ENCODE assay signal across 27 mouse cellular contexts in the genomic region with DNA sequence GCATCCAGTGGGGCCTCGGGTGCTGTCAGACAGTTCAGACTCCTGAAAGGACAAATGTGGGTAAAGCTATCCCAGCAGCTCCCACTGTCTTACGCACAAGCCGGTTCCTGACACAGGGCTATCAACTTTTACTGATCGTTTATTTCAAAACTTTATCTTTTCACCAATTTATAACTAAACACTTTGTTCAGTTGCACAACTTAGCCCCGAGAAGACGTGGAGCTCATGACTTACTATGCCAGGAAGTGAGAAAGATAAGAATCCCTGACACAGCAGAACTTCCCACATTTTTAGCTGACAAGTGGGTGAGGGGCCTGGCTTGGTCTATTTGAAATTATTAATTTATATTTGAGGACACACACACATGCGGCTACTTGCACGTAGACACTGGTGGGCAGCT. TPM values are rescaled to one million over a fixed set of nuclear protein-coding genes. Genes with fewer than 3 reads are reported as not detected.
DNase-seq lines count a peak whose midpoint lies in the region; ATAC-seq and TF ChIP-seq lines count a peak whose summit lies in the region.
"Had no signal": no experiment of that assay in that cellular context is flagged by ENCODE, and none has a peak within 500 bp of the region (broad histone marks: within the 10 kb centered on the region; RNA-seq: fewer than 3 reads in every experiment).

No protein-coding gene starts in this region.

- DNase-seq in liver, embryonic 13.5 days, result no peak
- DNase-seq in liver (no peak), MEL-GATA-1-ER (ENCODE audit: extremely low read depth, low read depth) (peak; percentile 25)
- no peak for DNase-seq in urinary bladder, postnatal 25 days (ENCODE audit: low spot score)
- DNase-seq in cerebellum, adult 18-20 months, result no peak
- DNase-seq: adrenal gland, postnatal 36 days; B cell, adult 2 months; cerebellum, adult 11 months; cerebellum, postnatal 25 days; embryo, embryonic 11 days; kidney, adult 18-20 months; kidney, postnatal 4 days; lung, postnatal 10 days; retina, postnatal 1 day; right cerebral cortex, postnatal 25 days; thymus, postnatal 14 days had no signal

- H3K4me1 ChIP-seq in liver, embryonic 13.5 days (replicated peaks), result peaks cover 42% of the 10 kb centered on the region
- H3K4me1 ChIP-seq in E14TG2a.4 (replicated peaks; ENCODE audit: low read depth, low read length), result peaks cover 78% of the 10 kb centered on the region
- H3K4me1 ChIP-seq: embryonic facial prominence, embryonic 13.5 days had no signal

- no peaks in the 10 kb centered on the region for H3K9me3 ChIP-seq in liver, embryonic 13.5 days (replicated peaks)
- H3K9me3 ChIP-seq in E14TG2a.4 (ENCODE audit: low read length), result no peaks in the 10 kb centered on the region
- H3K9me3 ChIP-seq: embryonic facial prominence, embryonic 13.5 days; forebrain, embryonic 12.5 days; hindbrain, embryonic 15.5 days; limb, embryonic 15.5 days; midbrain, embryonic 15.5 days; neural tube, embryonic 13.5 days had no signal

- H3K27me3 ChIP-seq in liver, embryonic 13.5 days, result no peaks in the 10 kb centered on the region
- H3K27me3 ChIP-seq in E14TG2a.4 (ENCODE audit: insufficient read depth, low read length), result no peaks in the 10 kb centered on the region
- H3K27me3 ChIP-seq: CH12.LX; embryonic facial prominence, embryonic 13.5 days; hindbrain, embryonic 15.5 days; limb, embryonic 15.5 days had no signal

- ATAC-seq in liver, embryonic 13.5 days (ENCODE audit: low read depth), result no peak
- ATAC-seq: midbrain, embryonic 15.5 days had no signal

- no peak for TF ChIP-seq CTCF in E14TG2a.4 (conservative IDR thresholded peaks at IDR 0.05; ENCODE audit: low read length)

- no peak overlapping the region for H3K9ac ChIP-seq in liver, embryonic 13.5 days
- H3K9ac ChIP-seq: embryonic facial prominence, embryonic 13.5 days; forebrain, embryonic 12.5 days; hindbrain, embryonic 15.5 days; limb, embryonic 15.5 days; midbrain, embryonic 15.5 days; neural tube, embryonic 13.5 days had no signal

- H3K79me2 ChIP-seq in macrophage (ENCODE audit: inconsistent target), result peaks cover 2% of the 10 kb centered on the region; the same call in 1 of the 2 replicates

- H3K27ac ChIP-seq in liver, embryonic 13.5 days, result peak overlapping the region; percentile 43; the same call in 1 of the 2 replicates
- peak overlapping the region; percentile 61 for H3K27ac ChIP-seq in macrophage
- H3K27ac ChIP-seq: embryonic facial prominence, embryonic 13.5 days; forebrain, embryonic 12.5 days; hindbrain, embryonic 15.5 days; limb, embryonic 15.5 days; midbrain, embryonic 15.5 days; neural tube, embryonic 13.5 days had no signal

- H3K36me3 ChIP-seq in liver, embryonic 13.5 days, result no peaks in the 10 kb centered on the region
- no peaks in the 10 kb centered on the region for H3K36me3 ChIP-seq in E14TG2a.4 (ENCODE audit: insufficient read depth, low read length)
- H3K36me3 ChIP-seq in macrophage (ENCODE audit: inconsistent target), result no peaks in the 10 kb centered on the region
- H3K36me3 ChIP-seq: embryonic facial prominence, embryonic 13.5 days; forebrain, embryonic 12.5 days; hindbrain, embryonic 15.5 days; limb, embryonic 15.5 days; midbrain, embryonic 15.5 days; neural tube, embryonic 13.5 days had no signal

- H3K4me3 ChIP-seq in liver, embryonic 13.5 days (replicated peaks), result no peak overlapping the region
- H3K4me3 ChIP-seq in E14TG2a.4 (replicated peaks; ENCODE audit: low read length) (peak overlapping the region; percentile 45), macrophage (ENCODE audit: inconsistent target) (no peak overlapping the region)
- H3K4me3 ChIP-seq: embryonic facial prominence, embryonic 13.5 days; erythroblast, embryonic 14.5 days; forebrain, embryonic 12.5 days; hindbrain, embryonic 15.5 days; limb, embryonic 15.5 days; midbrain, embryonic 15.5 days; myocyte; neural tube, embryonic 13.5 days had no signal

- H3K4me2 ChIP-seq in liver, embryonic 13.5 days, result no peak overlapping the region
- H3K4me2 ChIP-seq: embryonic facial prominence, embryonic 13.5 days; forebrain, embryonic 12.5 days; hindbrain, embryonic 15.5 days; limb, embryonic 15.5 days; midbrain, embryonic 15.5 days; neural tube, embryonic 13.5 days had no signal

- 37% methylated on average over 8 of the region's 8 CpGs for WGBS in liver, embryonic 13.5 days (ENCODE audit: insufficient replicate concordance)
- 46% methylated on average over 8 of the region's 8 CpGs for WGBS in macrophage (ENCODE audit: missing documents)

RNA-seq across cellular contexts. Expression of a gene that starts 4.2 kb away (rescaled TPM):
- polyA plus RNA-seq in liver, embryonic 13.5 days (2015; fragmentation: Nextera tagmentation; extraction: Ambion mirVana), result 22.5 TPM in 2 replicates
- 10 to 100 TPM in 16 of 26 experiments, 1 to 10 TPM in 10; 3.9 to 43.9 (median 12.5) TPM for total RNA-seq in macrophage (2018; cell fraction: chromatin; rRNA removed)
- 100 to 1,000 TPM in 2 of 26 experiments, 10 to 100 TPM in 24; 55.4 to 108 (median 75.6) TPM for total RNA-seq in macrophage (2018; cell fraction: cytosol; rRNA removed)
- 100 to 1,000 TPM in 3 of 26 experiments, 10 to 100 TPM in 23; 18.6 to 129 (median 50.8) TPM for total RNA-seq in macrophage (2018; cell fraction: nucleus; rRNA removed)
- 58.8 to 145 TPM (median 96.5 TPM) in 3 replicates for polyA plus RNA-seq in macrophage (2018)

RNA-seq across cellular contexts. Expression of a gene that starts 6.2 kb away (rescaled TPM):
- polyA plus RNA-seq in liver, embryonic 13.5 days (2015; fragmentation: Nextera tagmentation; extraction: Ambion mirVana), result 13.2 and 14.6 TPM in 2 replicates
- total RNA-seq in macrophage (2018; cell fraction: chromatin; rRNA removed), result 10 to 100 TPM in 22 of 26 experiments, 1 to 10 TPM in 4; 5.9 to 35.9 (median 25.6) TPM
- total RNA-seq in macrophage (2018; cell fraction: cytosol; rRNA removed), result 100 to 1,000 TPM in 12 of 26 experiments, 10 to 100 TPM in 14; 65.6 to 156 (median 95.6) TPM
- 100 to 1,000 TPM in 13 of 26 experiments, 10 to 100 TPM in 13; 24.4 to 132 (median 99.7) TPM for total RNA-seq in macrophage (2018; cell fraction: nucleus; rRNA removed)
- polyA plus RNA-seq in macrophage (2018), result 100 to 183 TPM (median 148 TPM) in 3 replicates

RNA-seq across cellular contexts. Expression of a gene that starts 6.2 kb away (rescaled TPM):
- polyA plus RNA-seq in liver, embryonic 13.5 days (2015; fragmentation: Nextera tagmentation; extraction: Ambion mirVana), result 2.9 and 3.4 TPM in 2 replicates
- total RNA-seq in macrophage (2018; cell fraction: chromatin; rRNA removed), result 10 to 100 TPM in 21 of 26 experiments, 1 to 10 TPM in 5; 4.2 to 45.1 (median 18.8) TPM
- total RNA-seq in macrophage (2018; cell fraction: cytosol; rRNA removed), result 10 to 100 TPM in 17 of 26 experiments, 1 to 10 TPM in 9; 5.9 to 20.7 (median 12.2) TPM
- total RNA-seq in macrophage (2018; cell fraction: nucleus; rRNA removed), result 10 to 100 TPM; 10.3 to 44.3 (median 21.3) TPM
- 6.0 to 12.5 TPM (median 9.7 TPM) in 3 replicates for polyA plus RNA-seq in macrophage (2018)
